Mouse (Mus musculus): ENCODE results near the gene Usp21.

- no peak for TF ChIP-seq CTCF (IDR thresholded peaks at IDR 0.05; ENCODE audit: extremely low read depth, insufficient read depth, insufficient read length, insufficient replicate concordance)
- TF ChIP-seq POLR2A (IDR thresholded peaks at IDR 0.05; ENCODE audit: low read depth, low read length): no peak
These were observed 28.9 kb downstream of the Usp21 start for GRCm38 (mm10) chr1:171258921-171259320.

Measured in spleen, adult 2 months (tissue).